Comparison of ENCODE assay signal across 18 mouse cellular contexts in the genomic region with DNA sequence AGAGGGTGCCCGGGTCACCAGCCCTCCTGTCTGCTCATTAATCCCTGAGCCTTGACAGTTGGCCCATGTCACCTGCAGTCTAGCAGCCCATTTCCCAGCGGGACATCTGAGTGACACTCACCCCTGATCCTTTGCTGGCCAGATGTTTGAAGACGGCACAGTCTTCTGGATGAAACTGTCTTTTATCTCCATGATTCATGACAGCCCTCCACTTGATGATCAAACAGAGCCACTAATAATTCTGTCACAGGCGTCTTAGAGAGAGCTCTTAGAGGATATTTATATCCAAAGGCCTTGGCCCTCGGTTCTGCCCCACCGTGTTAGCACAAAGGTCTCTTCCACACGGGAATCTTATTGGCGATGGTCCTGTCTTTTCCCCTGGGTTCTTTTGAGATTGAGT.
DNase-seq lines count a peak whose midpoint lies in the region; ATAC-seq lines count a peak whose summit lies in the region.
"Had no signal": no experiment of that assay in that cellular context is flagged by ENCODE, and none has a peak within 500 bp of the region (broad histone marks: within the 10 kb centered on the region; RNA-seq: fewer than 3 reads in every experiment).

No protein-coding gene starts in this region.

- 0 out of 2 replicates have a peak, but pooled peaks cover 3% of the 10 kb centered on the region for H3K4me1 ChIP-seq in kidney, embryonic 16.5 days (ENCODE audit: insufficient read depth, low read length)
- H3K4me1 ChIP-seq in neural tube, embryonic 12.5 days: no peaks in the 10 kb centered on the region
- no peaks in the 10 kb centered on the region for H3K4me1 ChIP-seq in hindbrain, embryonic 16.5 days (ENCODE audit: control insufficient read depth, insufficient read depth, low read depth, low read length)
- H3K4me1 ChIP-seq: embryonic facial prominence, embryonic 10.5 days; liver, embryonic 15.5 days had no signal

- H3K4me2 ChIP-seq in kidney, embryonic 16.5 days (replicated peaks; ENCODE audit: low read depth, low read length): no peak overlapping the region
- H3K4me2 ChIP-seq in neural tube, embryonic 12.5 days (replicated peaks): no peak overlapping the region
- H3K4me2 ChIP-seq in hindbrain, embryonic 16.5 days (ENCODE audit: low read length): no peak overlapping the region
- H3K4me2 ChIP-seq: limb, embryonic 13.5 days; liver, embryonic 15.5 days had no signal

- no peaks in the 10 kb centered on the region for H3K9me3 ChIP-seq in kidney, embryonic 16.5 days (ENCODE audit: low read length)
- H3K9me3 ChIP-seq in neural tube, embryonic 12.5 days: no peaks in the 10 kb centered on the region
- H3K9me3 ChIP-seq in hindbrain, embryonic 16.5 days (ENCODE audit: control insufficient read depth, low read length): no peaks in the 10 kb centered on the region
- H3K9me3 ChIP-seq: embryonic facial prominence, embryonic 10.5 days; limb, embryonic 13.5 days; liver, embryonic 15.5 days had no signal

- peaks cover 3% of the 10 kb centered on the region; the same call in 1 of the 2 replicates for H3K27me3 ChIP-seq in kidney, embryonic 16.5 days (ENCODE audit: insufficient read depth, low read length)
- no peaks in the 10 kb centered on the region for H3K27me3 ChIP-seq in neural tube, embryonic 12.5 days (replicated peaks)
- H3K27me3 ChIP-seq in hindbrain, embryonic 16.5 days (replicated peaks; ENCODE audit: control insufficient read depth, insufficient read depth, low read length): no peaks in the 10 kb centered on the region
- H3K27me3 ChIP-seq: limb, embryonic 13.5 days; liver, embryonic 15.5 days had no signal

- 14% methylated on average over 8 of the region's 8 CpGs for WGBS in kidney, embryonic 16.5 days
- WGBS in neural tube, embryonic 12.5 days: 10% methylated on average over 8 of the region's 8 CpGs
- WGBS in hindbrain, embryonic 16.5 days: 42% methylated on average over 8 of the region's 8 CpGs

- no peak overlapping the region for H3K27ac ChIP-seq in kidney, embryonic 16.5 days (ENCODE audit: low read length)
- H3K27ac ChIP-seq in neural tube, embryonic 12.5 days: no peak overlapping the region
- no peak overlapping the region for H3K27ac ChIP-seq in hindbrain, embryonic 16.5 days (ENCODE audit: low read depth, low read length)
- H3K27ac ChIP-seq: embryonic facial prominence, embryonic 10.5 days; limb, embryonic 13.5 days; liver, embryonic 15.5 days had no signal

- ATAC-seq in kidney, embryonic 16.5 days (ENCODE audit: low FRiP score, low TSS enrichment): peak; percentile 39; the same call in 1 of the 2 replicates
- ATAC-seq in neural tube, embryonic 12.5 days (ENCODE audit: low FRiP score, low read depth): 0 out of 2 replicates have a peak, but pooled peaks have one; percentile 18
- no peak for ATAC-seq in hindbrain, embryonic 16.5 days
- ATAC-seq: forebrain, embryonic 14.5 days; inflammation-experienced regulatory T-cells, adult 6 months had no signal

- no peak overlapping the region for H3K9ac ChIP-seq in kidney, embryonic 16.5 days (replicated peaks; ENCODE audit: low read length)
- no peak overlapping the region for H3K9ac ChIP-seq in neural tube, embryonic 12.5 days
- H3K9ac ChIP-seq in hindbrain, embryonic 16.5 days (ENCODE audit: low read depth, low read length): no peak overlapping the region
- H3K9ac ChIP-seq: limb, embryonic 13.5 days; liver, embryonic 15.5 days had no signal

- no peaks in the 10 kb centered on the region for H3K36me3 ChIP-seq in kidney, embryonic 16.5 days (ENCODE audit: insufficient read depth, low read length)
- no peaks in the 10 kb centered on the region for H3K36me3 ChIP-seq in neural tube, embryonic 12.5 days
- H3K36me3 ChIP-seq in hindbrain, embryonic 16.5 days (ENCODE audit: control insufficient read depth, insufficient read depth, low read length): no peaks in the 10 kb centered on the region
- H3K36me3 ChIP-seq: embryonic facial prominence, embryonic 10.5 days; limb, embryonic 13.5 days; liver, embryonic 15.5 days had no signal

- no peak for DNase-seq in kidney, adult 8-10 months
- DNase-seq in adrenal gland, adult 8-10 months: peak; percentile 41
- peak; percentile 37 to 40 for DNase-seq in adrenal gland, postnatal 36 days
- DNase-seq in frontal cortex, postnatal 36 days (ENCODE audit: low spot score in 2 of 2): no peak
- DNase-seq: cerebellum, postnatal 10 days; kidney, postnatal 25 days; layer of hippocampus, adult 9-11 months; lung, postnatal 10 days; right cerebral cortex, adult 18-20 months; thymus, adult 18-20 months had no signal

- H3K4me3 ChIP-seq in kidney, embryonic 16.5 days (ENCODE audit: low read length): no peak overlapping the region
- no peak overlapping the region for H3K4me3 ChIP-seq in neural tube, embryonic 12.5 days
- H3K4me3 ChIP-seq in hindbrain, embryonic 16.5 days (ENCODE audit: low read length): no peak overlapping the region
- H3K4me3 ChIP-seq: embryonic facial prominence, embryonic 10.5 days; limb, embryonic 13.5 days; liver, embryonic 15.5 days had no signal

Comparison
In these comparisons a context has a peak if more than half of its experiments do, and no peak if none do; other contexts are left out.
1. DNase-seq: peak in adrenal gland, adult 8-10 months (single experiment) and adrenal gland, postnatal 36 days (2 of 2); none in kidney, adult 8-10 months (0 of 2) and frontal cortex, postnatal 36 days (0 of 2).